Mouse (Mus musculus) lung, adult 2 months (tissue): Measurements from ENCODE around the gene Hmgxb4. TPM values are rescaled to one million over a fixed set of nuclear protein-coding genes. Genes with fewer than 3 reads are reported as not detected.
A peak's percentile ranks its signal among the peaks of the same experiment; 100 is the strongest.

Experiments used
- DNase-seq: peaks from one replicate; pipeline ENCODE4 v3.0.0; 2022
- H3K4me1 ChIP-seq: fragments of 200-500 bp; 2 replicates; pipeline ENCODE4 v1.6.1; 2011; ENCODE audit warnings: low read length; ENCODE audit not compliant: control insufficient read depth, insufficient read depth
- H3K4me3 ChIP-seq: fragments of 200-500 bp; replicated peaks from 2 replicates; pipeline ENCODE3; 2011; ENCODE audit warnings: low read depth, mild to moderate bottlenecking, control low read depth, low read length; ENCODE audit errors: extremely low read depth
- CTCF ChIP-seq: fragments of 200-500 bp; IDR thresholded peaks from 2 replicates; pipeline ENCODE4 v1.5.1; 2011; ENCODE audit warnings: mild to moderate bottlenecking, low read length, control low read depth; ENCODE audit not compliant: insufficient read depth
- POLR2A ChIP-seq: fragments of 200-500 bp; IDR thresholded peaks from 2 replicates; pipeline ENCODE4 v1.6.1; 2011; ENCODE audit warnings: low read depth, mild to moderate bottlenecking, control low read depth, low read length, borderline replicate concordance; ENCODE audit errors: extremely low read depth
- WGBS: fragments of 180-500 bp; shearing (Covaris S2); methylation state at CpG from one replicate; pipeline ENCODE4 v1.1.7; 2018; 5-methylcytosine and 5-hydroxymethylcytosine counted together
- polyA plus RNA-seq: library from polyadenylated mRNA; depleted of rRNA; stranded (reverse); fragments of >200 nt; gene quantifications from 2 replicates; pipeline ENCODE4 v1.2.3, GENCODE M21; 2012

Hmgxb4 gene
- polyA plus RNA-seq, 1 experiment = 23.0 TPM

DNA sequence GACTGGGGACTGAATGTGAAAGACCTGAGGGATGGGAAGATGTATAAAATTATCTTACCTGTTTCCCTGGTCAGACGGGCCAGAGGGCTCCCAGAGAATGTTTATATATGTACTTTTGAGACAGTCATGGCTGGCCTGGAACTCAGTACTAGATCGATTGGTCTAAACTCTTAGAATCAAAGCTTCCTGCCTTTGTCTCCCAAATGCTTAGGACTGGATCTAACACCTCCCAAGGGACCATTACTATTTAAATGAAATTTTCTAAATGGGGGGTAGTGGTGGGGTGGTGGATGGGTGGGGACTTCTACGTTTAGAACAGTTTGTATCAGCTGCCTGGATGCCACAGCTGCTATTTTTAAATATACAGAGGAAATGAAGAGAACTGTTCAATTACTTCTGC is 20.8 kb downstream of the Hmgxb4 start:
- WGBS = 43% methylated on average over 3 of the region's 3 CpGs

DNA sequence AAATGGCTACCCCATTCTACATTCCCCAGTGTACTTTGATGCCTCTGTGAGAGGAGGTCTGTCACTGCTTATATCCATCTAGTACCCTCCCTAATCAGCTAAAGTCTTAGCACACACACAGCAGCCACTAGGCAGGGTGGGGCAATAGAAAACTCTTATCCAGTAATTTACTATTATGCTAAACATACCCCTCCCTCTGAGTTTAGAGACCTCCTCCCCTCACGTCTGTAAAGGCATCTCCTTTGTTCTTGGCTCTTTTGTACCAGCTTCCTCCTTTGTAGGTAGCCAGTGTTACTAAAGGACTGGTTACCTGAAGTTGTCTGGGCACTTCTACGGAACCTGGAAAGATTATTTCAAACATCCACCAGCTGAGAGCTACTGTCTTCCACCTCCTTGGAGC is 22.8 kb downstream of the Hmgxb4 start:
- 56% methylated on average over 2 of the region's 2 CpGs for WGBS
- TF ChIP-seq POLR2A (no peak), CTCF (no peak)

More for the DNA sequence above, 20.8 kb downstream of the Hmgxb4 start:
- TF ChIP-seq CTCF (no peak), POLR2A (no peak)
- no peak for DNase-seq
- Histone ChIP-seq H3K4me3 (no peak overlapping the region), H3K4me1 (no peaks in the 10 kb centered on the region)

DNA sequence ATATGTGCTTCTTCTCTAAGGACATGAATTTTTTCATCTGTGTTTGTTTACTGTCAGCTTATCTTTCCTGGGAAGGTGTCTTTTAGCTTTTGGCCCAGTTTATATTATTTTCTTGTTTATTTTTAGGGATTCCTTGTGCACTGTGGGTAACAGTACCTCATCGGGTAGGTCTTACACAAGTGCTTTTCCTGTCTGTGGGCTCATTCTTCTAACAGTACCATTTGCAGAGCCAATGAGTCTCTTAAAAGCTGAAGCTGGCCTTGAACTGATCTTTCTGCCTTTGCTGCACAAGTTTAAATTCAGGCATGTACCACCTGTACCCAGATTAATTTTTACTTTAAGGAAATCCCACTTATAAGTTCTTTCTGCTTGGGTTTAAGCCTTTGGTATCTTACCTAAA is 23.3 kb downstream of the Hmgxb4 start:
- TF ChIP-seq POLR2A = no peak
- no peak overlapping the region for H3K4me3 ChIP-seq
- DNase-seq = no peak
- 51% methylated on average over 1 of the region's 1 CpGs for whole genome bisulfite sequencing
- H3K4me1 ChIP-seq = no peaks in the 10 kb centered on the region

More for the DNA sequence above, 22.8 kb downstream of the Hmgxb4 start:
- no peaks in the 10 kb centered on the region for H3K4me1 ChIP-seq
- DNase-seq = no peak
- H3K4me3 ChIP-seq = no peak overlapping the region

DNA sequence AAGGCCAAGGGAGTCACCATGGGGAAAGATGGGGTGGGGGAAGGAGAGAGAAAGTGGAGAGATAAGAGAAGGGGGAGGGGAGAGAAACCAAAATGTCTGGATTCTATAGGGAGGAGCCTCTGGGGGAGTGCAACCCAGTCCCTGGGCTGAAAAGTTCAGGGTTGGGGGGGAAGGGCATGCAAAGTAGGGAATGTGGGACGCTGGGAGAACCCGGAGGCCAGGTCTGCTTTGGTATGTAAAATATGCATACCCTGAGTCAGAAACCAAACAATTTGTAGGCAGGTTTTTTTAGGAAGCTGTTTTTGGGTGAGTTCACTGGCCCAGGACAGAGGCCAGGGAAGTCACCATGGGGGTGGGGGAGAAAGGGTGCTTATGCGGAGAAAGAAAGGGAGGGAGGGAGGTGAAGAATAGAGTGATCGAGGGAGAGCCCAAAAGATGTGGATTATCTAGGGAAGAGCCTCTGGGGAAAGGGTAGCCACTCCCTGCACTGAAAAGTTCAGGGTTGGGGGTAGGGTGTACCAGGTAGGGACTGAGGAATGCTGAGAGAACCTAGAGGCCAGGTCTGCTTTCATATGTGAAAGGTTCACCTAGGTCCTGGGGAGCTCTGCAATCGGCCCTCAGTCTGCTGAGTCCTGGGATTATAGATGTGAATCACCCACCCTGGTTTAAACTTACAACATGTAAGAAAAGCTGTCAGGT is 25.3 kb downstream of the Hmgxb4 start:
- Histone ChIP-seq H3K4me3 (no peak overlapping the region), H3K4me1 (no peaks in the 10 kb centered on the region)
- 54% methylated on average over 5 of the region's 5 CpGs for WGBS
- DNase-seq = no peak
- no peak for TF ChIP-seq CTCF
- TF ChIP-seq POLR2A = no peak

DNA sequence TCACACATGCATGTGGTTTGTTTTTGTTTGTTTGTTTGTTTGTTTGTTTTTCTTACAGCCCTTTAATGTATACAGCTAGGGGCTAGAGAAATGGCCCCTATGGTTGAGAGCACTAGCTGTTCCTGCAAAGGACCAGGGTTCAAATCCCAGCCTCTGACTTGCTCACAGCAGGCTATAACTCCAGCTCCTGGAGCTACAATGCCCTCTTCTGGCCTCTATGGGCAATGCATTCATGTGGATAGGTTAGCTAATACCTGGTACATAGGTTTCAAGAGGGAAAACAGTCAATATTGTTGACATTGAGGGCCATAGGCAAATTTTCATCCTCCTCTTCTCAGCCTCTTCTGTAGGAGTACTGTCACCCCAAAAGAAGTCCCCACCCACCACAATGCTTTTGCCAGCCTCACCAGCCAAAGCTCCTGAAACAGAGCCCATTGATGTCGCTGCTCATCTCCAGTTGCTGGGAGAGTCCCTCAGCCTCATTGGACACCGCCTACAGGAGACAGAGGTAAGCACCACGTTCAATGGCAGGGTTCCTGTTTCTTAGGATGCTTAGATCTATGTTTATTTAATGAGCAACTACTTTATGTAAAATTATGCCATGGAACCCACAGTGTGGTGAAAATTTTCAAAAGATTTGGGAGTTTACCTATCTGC is 30.6 kb downstream of the Hmgxb4 start:
- TF ChIP-seq POLR2A (no peak), CTCF (0 out of 2 replicates have a peak, but pooled peaks have one; percentile 19)
- Histone ChIP-seq H3K4me3 (no peak overlapping the region), H3K4me1 (no peaks in the 10 kb centered on the region)
- WGBS = 90% methylated on average over 3 of the region's 3 CpGs
- no peak for DNase-seq

DNA sequence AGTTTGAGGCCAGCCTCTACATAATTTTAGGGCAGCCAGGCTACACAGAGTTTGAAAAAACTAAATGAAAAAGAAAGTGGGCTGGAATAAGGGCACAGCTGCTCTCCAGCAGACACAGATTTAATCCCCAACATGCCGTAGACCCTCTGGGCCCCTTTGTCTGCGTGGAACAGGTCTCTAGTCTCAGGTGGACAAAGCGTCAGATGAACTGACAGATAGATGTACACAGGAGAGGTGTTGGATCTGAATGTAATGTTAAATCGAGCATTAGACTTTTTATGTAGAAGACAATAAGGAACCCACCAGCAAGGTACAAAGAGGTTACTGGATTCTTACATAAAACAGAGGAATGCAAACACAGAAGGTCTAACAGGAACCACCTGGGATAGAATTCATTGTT is 32.7 kb downstream of the Hmgxb4 start:
- no peaks in the 10 kb centered on the region for H3K4me1 ChIP-seq
- 90% methylated on average over 4 of the region's 4 CpGs for WGBS
- no peak overlapping the region for H3K4me3 ChIP-seq
- TF ChIP-seq POLR2A (no peak), CTCF (no peak)
- DNase-seq = no peak

DNA sequence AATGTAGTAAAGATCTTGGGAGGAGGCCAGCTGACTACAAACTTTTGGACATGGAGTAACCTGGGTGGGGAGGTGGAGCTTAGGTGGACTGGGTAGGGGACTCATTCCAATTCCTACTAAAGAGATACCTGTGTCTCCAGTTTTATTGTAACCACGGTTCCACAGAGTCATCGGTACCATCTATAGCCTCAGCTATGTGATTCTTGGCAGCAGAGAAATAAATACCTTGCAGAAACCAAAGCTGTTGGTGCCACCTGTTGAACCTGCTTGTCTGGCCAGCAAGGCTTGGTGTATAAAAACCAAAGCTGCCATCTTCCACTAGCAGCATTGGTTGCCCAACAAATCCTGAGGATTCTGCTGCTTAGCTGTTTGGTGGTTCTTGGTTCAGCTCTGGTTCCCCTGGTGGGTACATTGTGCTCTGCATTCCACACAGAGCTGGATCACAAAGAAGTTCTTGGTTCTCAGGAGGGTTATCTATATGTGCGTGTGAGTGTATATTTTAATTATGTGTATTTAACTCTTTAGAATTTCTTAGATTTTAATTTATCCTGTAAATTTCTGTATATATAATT is 37.4 kb downstream of the Hmgxb4 start:
- no peak for DNase-seq
- TF ChIP-seq POLR2A = no peak
- no peak for TF ChIP-seq CTCF
- peaks cover 6% of the 10 kb centered on the region for H3K4me1 ChIP-seq
- no peak overlapping the region for H3K4me3 ChIP-seq
- WGBS = 96% methylated on average over 3 of the region's 3 CpGs

DNA sequence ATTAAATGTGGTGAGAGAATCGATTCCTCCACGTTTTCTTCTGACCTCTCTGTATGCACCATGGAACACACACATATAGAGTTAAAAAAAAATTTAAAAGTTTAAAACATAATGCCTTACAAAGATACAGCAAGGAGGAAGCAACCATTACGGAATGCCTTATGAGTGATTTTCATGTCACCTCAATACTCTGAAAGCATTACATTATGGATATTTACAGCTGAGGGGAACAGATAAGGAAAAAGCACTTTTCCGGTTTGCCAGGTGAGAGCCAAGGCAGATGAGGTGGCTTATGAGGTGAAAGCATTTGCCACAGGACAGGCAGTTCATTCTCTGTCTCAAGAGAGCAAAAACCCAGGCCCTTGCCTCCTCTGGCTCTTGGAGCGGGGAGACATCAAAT is 39.8 kb downstream of the Hmgxb4 start:
- TF ChIP-seq CTCF = no peak
- TF ChIP-seq POLR2A = no peak
- peak overlapping the region; percentile 40 for H3K4me3 ChIP-seq
- DNase-seq = no peak
- WGBS = 61% methylated on average over 5 of the region's 5 CpGs
- H3K4me1 ChIP-seq = peaks cover 6% of the 10 kb centered on the region

DNA sequence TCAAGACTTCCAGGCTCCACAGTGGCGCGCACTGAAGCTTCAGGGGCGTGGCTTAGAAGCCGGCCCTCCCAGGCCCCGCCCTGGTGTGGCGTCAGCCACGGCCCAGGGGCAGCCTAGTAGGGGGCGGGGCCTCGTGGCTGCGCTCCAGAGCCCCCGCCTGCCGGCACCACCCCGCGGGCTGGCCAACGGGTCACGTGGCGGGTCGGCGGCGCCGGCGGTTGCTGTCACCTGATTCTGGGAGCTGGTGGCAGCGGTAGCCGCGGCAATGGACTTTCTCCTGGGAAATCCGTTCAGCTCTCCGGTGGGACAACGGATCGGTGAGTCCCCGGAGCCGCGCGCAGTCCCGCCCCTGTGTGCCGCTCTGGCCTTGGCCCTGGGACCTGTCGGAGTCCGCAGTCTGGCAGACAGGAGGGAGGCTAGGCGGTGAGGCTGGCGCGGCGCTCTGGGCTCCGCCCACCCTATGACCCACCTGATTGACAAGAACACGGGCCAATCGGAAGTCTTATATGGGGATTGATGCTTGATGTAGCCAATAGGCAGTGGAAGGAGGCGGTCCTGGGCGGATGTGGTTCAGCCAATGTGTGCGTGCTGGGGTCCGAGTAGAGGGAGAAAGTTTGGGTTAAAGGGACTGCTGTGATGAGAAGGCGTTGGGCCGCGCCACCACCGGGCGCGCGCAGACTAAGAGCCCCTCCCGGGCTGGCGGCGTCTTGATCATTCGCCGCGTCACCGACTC is 40.5 kb downstream of the Hmgxb4 start, which contains the start of gene Tom1:
Gene Tom1, plus strand, starts transcription at position 195 of the 733 bp plus-strand sequence.
- peak within 1 kb of the TSS; percentile 74 for H3K4me3 ChIP-seq
- H3K4me1 ChIP-seq = peaks cover 8% of the 10 kb centered on the region
- WGBS = under 1% methylated on average over 62 of the region's 62 CpGs
- peak; percentile 100 for DNase-seq
- TF ChIP-seq CTCF (no peak), POLR2A (peak; percentile 48; the same call in 1 of the 2 replicates)

DNA sequence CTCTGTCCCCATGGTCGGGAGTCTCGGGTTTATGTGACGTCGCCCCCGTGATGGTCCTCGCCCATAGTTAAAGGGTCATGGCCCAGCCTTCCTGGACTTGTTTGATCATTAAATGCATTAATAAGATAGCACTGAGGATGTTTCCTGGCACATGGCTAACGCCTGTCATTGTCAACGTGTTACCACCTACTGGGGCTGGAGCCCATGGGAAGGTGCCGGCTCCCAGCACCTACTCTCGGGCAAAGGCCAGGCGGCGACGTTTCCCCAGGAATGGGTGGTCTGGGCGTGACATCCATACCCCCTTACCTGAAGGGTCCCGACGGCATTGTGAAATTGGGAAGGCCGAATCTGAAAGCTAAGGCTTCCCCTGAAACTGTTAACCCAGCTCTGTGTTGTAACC is 41.1 kb downstream of the Hmgxb4 start:
- no peak for DNase-seq
- H3K4me1 ChIP-seq = peaks cover 10% of the 10 kb centered on the region
- 1% methylated on average over 17 of the region's 17 CpGs for WGBS
- H3K4me3 ChIP-seq = peak overlapping the region; percentile 50
- TF ChIP-seq POLR2A (no peak), CTCF (no peak)

DNA sequence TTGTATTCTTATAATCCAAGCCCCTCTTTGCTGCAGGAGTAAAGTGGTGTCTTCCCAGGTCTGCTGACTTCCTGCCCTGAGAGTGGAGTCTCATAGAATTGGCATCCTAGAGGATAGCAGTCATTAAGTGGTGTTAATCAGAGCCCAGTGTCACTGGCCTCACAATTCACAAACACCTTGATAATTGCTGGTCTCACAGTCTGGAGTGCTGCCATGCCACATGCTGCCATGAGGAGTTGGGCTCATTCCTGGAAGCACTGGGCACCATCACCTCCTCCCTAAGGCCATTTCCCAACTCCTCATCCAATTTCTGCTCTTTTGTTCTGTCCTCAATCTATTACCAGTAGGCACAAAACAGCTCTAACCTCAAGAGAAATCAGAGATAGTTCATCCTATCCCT is 42.5 kb downstream of the Hmgxb4 start:
- TF ChIP-seq CTCF (no peak), POLR2A (no peak)
- Histone ChIP-seq H3K4me1 (peaks cover 10% of the 10 kb centered on the region), H3K4me3 (no peak overlapping the region)
- DNase-seq = no peak
